In genomic region chr2:153457467-153457866, GRCm38 (mm10) we compare ENCODE assay signal across 14 mouse cellular contexts. TPM values are rescaled to one million over a fixed set of nuclear protein-coding genes. Genes with fewer than 3 reads are reported as not detected.
DNase-seq lines count a peak whose midpoint lies in the region; ATAC-seq and TF ChIP-seq lines count a peak whose summit lies in the region.
"Had no signal": no experiment of that assay in that cellular context is flagged by ENCODE, and none has a peak within 500 bp of the region (broad histone marks: within the 10 kb centered on the region; RNA-seq: fewer than 3 reads in every experiment).

No protein-coding gene starts in this region.

- DNase-seq in kidney, postnatal 0 days (ENCODE audit: low spot score) = no peak
- no peak for DNase-seq in kidney, adult 2 months
- no peak for DNase-seq in left cerebral cortex, adult 2 months (ENCODE audit: extremely low spot score in 1 of 2, low spot score in 2 of 2)
- DNase-seq in adrenal gland, adult 2 months = no peak
- DNase-seq in gastrocnemius, postnatal 36 days = no peak
- DNase-seq: right cerebral cortex, adult 18-20 months; thymus, postnatal 14 days had no signal

- H3K9ac ChIP-seq in kidney, postnatal 0 days (ENCODE audit: low read depth, low read length) = no peak overlapping the region
- peak overlapping the region; percentile 18; the same call in 1 of the 2 replicates for H3K9ac ChIP-seq in forebrain, embryonic 12.5 days
- no peak overlapping the region for H3K9ac ChIP-seq in hindbrain, embryonic 16.5 days (ENCODE audit: low read depth, low read length)
- H3K9ac ChIP-seq in neural tube, embryonic 15.5 days (replicated peaks) = no peak overlapping the region

- no peak for TF ChIP-seq POLR2A in kidney, adult 2 months (IDR thresholded peaks at IDR 0.05; ENCODE audit: low read depth, low read length)

- intact Hi-C loops in left cerebral cortex, adult 2 months (cut with DNase I) = no loop called here
- intact Hi-C loops in gastrocnemius, postnatal 36 days (cut with DNase I) = no loop called here

- no peaks in the 10 kb centered on the region for H3K9me3 ChIP-seq in kidney, postnatal 0 days (replicated peaks; ENCODE audit: low read length)
- H3K9me3 ChIP-seq in forebrain, embryonic 12.5 days = no peaks in the 10 kb centered on the region
- H3K9me3 ChIP-seq in hindbrain, embryonic 16.5 days (ENCODE audit: control insufficient read depth, low read length) = no peaks in the 10 kb centered on the region
- no peaks in the 10 kb centered on the region for H3K9me3 ChIP-seq in neural tube, embryonic 15.5 days (replicated peaks)

- no peaks in the 10 kb centered on the region for H3K36me3 ChIP-seq in kidney, postnatal 0 days (ENCODE audit: insufficient read depth, low read length)
- no peaks in the 10 kb centered on the region for H3K36me3 ChIP-seq in kidney, adult 2 months (ENCODE audit: control insufficient read depth, insufficient read depth, low read length)
- H3K36me3 ChIP-seq in forebrain, embryonic 12.5 days (replicated peaks) = no peaks in the 10 kb centered on the region
- H3K36me3 ChIP-seq in hindbrain, embryonic 16.5 days (ENCODE audit: control insufficient read depth, insufficient read depth, low read length) = 0 out of 2 replicates have a peak, but pooled peaks cover 4% of the 10 kb centered on the region
- no peaks in the 10 kb centered on the region for H3K36me3 ChIP-seq in neural tube, embryonic 15.5 days

- WGBS in kidney, postnatal 0 days = 32% methylated on average over 4 of the region's 4 CpGs
- 67% methylated on average over 4 of the region's 4 CpGs for WGBS in kidney, adult 2 months
- WGBS in forebrain, embryonic 12.5 days = 14% methylated on average over 4 of the region's 4 CpGs
- WGBS in hindbrain, embryonic 16.5 days = 45% methylated on average over 4 of the region's 4 CpGs
- WGBS in neural tube, embryonic 15.5 days = 16% methylated on average over 4 of the region's 4 CpGs

- no peak for ATAC-seq in kidney, postnatal 0 days (replicated peaks; ENCODE audit: low FRiP score, low read depth)
- ATAC-seq in forebrain, embryonic 12.5 days (ENCODE audit: low FRiP score) = peak; percentile 62; the same call in 1 of the 2 replicates
- ATAC-seq in hindbrain, embryonic 16.5 days = peak; percentile 41; the same call in 1 of the 2 replicates
- ATAC-seq in neural tube, embryonic 15.5 days (ENCODE audit: low FRiP score) = peak; percentile 51; the same call in 1 of the 2 replicates

- H3K27me3 ChIP-seq in kidney, postnatal 0 days (ENCODE audit: insufficient read depth, low read length) = no peaks in the 10 kb centered on the region
- H3K27me3 ChIP-seq in kidney, adult 2 months (replicated peaks; ENCODE audit: control insufficient read depth, insufficient read depth, low read length) = no peaks in the 10 kb centered on the region
- peaks cover 12% of the 10 kb centered on the region; the same call in 1 of the 2 replicates for H3K27me3 ChIP-seq in forebrain, embryonic 12.5 days
- H3K27me3 ChIP-seq in hindbrain, embryonic 16.5 days (replicated peaks; ENCODE audit: control insufficient read depth, insufficient read depth, low read length) = no peaks in the 10 kb centered on the region
- H3K27me3 ChIP-seq in neural tube, embryonic 15.5 days (replicated peaks) = no peaks in the 10 kb centered on the region

- no peak overlapping the region for H3K4me3 ChIP-seq in kidney, postnatal 0 days (replicated peaks; ENCODE audit: low read depth, low read length)
- no peak overlapping the region for H3K4me3 ChIP-seq in kidney, adult 2 months (ENCODE audit: insufficient read depth, low read depth, low read length)
- H3K4me3 ChIP-seq in forebrain, embryonic 12.5 days (replicated peaks) = no peak overlapping the region
- H3K4me3 ChIP-seq in hindbrain, embryonic 16.5 days (ENCODE audit: low read length) = no peak overlapping the region
- H3K4me3 ChIP-seq in neural tube, embryonic 15.5 days (replicated peaks) = no peak overlapping the region
- H3K4me3 ChIP-seq in left cerebral cortex, adult 2 months = no peak overlapping the region

- H3K27ac ChIP-seq in kidney, postnatal 0 days = peak overlapping the region; percentile 74; the same call in 1 of the 2 replicates
- no peak overlapping the region for H3K27ac ChIP-seq in kidney, adult 2 months (ENCODE audit: insufficient read depth, low read depth, low read length)
- peak overlapping the region; percentile 79 for H3K27ac ChIP-seq in forebrain, embryonic 12.5 days
- peak overlapping the region; percentile 30; the same call in 1 of the 2 replicates for H3K27ac ChIP-seq in hindbrain, embryonic 16.5 days (ENCODE audit: low read depth, low read length)
- peak overlapping the region; percentile 57 for H3K27ac ChIP-seq in neural tube, embryonic 15.5 days (replicated peaks)
- H3K27ac ChIP-seq in left cerebral cortex, adult 2 months = no peak overlapping the region

- no peak for TF ChIP-seq CTCF in kidney, postnatal 0 days (IDR thresholded peaks at IDR 0.05; ENCODE audit: low read depth)
- TF ChIP-seq CTCF in kidney, adult 2 months (conservative IDR thresholded peaks at IDR 0.05; ENCODE audit: insufficient read depth, insufficient read length, low read depth, low read length) = no peak
- TF ChIP-seq CTCF in left cerebral cortex, adult 2 months (IDR thresholded peaks at IDR 0.05) = no peak

- peaks cover 8% of the 10 kb centered on the region for H3K4me1 ChIP-seq in kidney, postnatal 0 days (replicated peaks; ENCODE audit: insufficient read depth, low read length)
- 0 out of 2 replicates have a peak, but pooled peaks cover 4% of the 10 kb centered on the region for H3K4me1 ChIP-seq in kidney, adult 2 months (ENCODE audit: control insufficient read depth, insufficient read depth, low read length)
- H3K4me1 ChIP-seq in forebrain, embryonic 12.5 days = peaks cover 24% of the 10 kb centered on the region
- H3K4me1 ChIP-seq in hindbrain, embryonic 16.5 days (ENCODE audit: control insufficient read depth, insufficient read depth, low read depth, low read length) = peaks cover 7% of the 10 kb centered on the region; the same call in 1 of the 2 replicates
- H3K4me1 ChIP-seq in neural tube, embryonic 15.5 days = peaks cover 20% of the 10 kb centered on the region

- H3K4me2 ChIP-seq in kidney, postnatal 0 days (ENCODE audit: low read length) = no peak overlapping the region
- H3K4me2 ChIP-seq in forebrain, embryonic 12.5 days = no peak overlapping the region; the same call in 1 of the 2 replicates
- no peak overlapping the region for H3K4me2 ChIP-seq in hindbrain, embryonic 16.5 days (ENCODE audit: low read length)
- H3K4me2 ChIP-seq in neural tube, embryonic 15.5 days = no peak overlapping the region

RNA-seq across cellular contexts. Expression of gene 4930404H24Rik, which starts 35.1 kb away (rescaled TPM):
- polyA plus RNA-seq in kidney, postnatal 0 days (2015; fragmentation: Nextera tagmentation; extraction: Ambion mirVana) = not detected in 2 replicates
- polyA plus RNA-seq in kidney, adult 2 months (2012; rRNA removed) = not detected in 2 replicates
- polyA plus RNA-seq in forebrain, embryonic 12.5 days (2016; fragmentation: Nextera tagmentation; extraction: Ambion mirVana) = not detected in 2 replicates
- not detected in 2 replicates for polyA plus RNA-seq in hindbrain, embryonic 16.5 days (2015; fragmentation: Nextera tagmentation; extraction: Ambion mirVana)
- polyA plus RNA-seq in neural tube, embryonic 15.5 days (2015; fragmentation: Nextera tagmentation; extraction: Ambion mirVana) = not detected in 2 replicates
- total RNA-seq in left cerebral cortex, adult 2 months (2021) = not detected
- total RNA-seq in adrenal gland, adult 2 months (2021) = not detected
- not detected in 2 replicates for polyA plus RNA-seq in adrenal gland, adult 2 months (2012; rRNA removed)
- total RNA-seq in gastrocnemius, postnatal 36 days (2021) = not detected
- total RNA-seq: adrenal gland, adult 18-20 months; left cerebral cortex, postnatal 10 days had no signal
- polyA plus RNA-seq: cortical plate, adult 2 months; gonadal fat pad, adult 2 months had no signal

Comparison
In these comparisons a context has a peak if more than half of its experiments do, and no peak if none do; other contexts are left out.
1. H3K27ac ChIP-seq: peak in kidney, postnatal 0 days (single experiment), forebrain, embryonic 12.5 days (single experiment), hindbrain, embryonic 16.5 days (single experiment) and neural tube, embryonic 15.5 days (single experiment); none in kidney, adult 2 months (single experiment) and left cerebral cortex, adult 2 months (single experiment).